Mouse (Mus musculus) bone marrow macrophage, adult 2 months (primary cell): ENCODE measurements around the gene 2810004N23Rik.

Experiments
- CTCF ChIP-seq: IDR thresholded peaks from 2 replicates; pipeline ENCODE4 v1.5.1; 2012; ENCODE audit warnings: low read depth, mild to moderate bottlenecking, low read length, moderate library complexity
- POLR2A ChIP-seq: IDR thresholded peaks from 2 replicates; pipeline ENCODE4 v1.6.1; 2012; ENCODE audit warnings: mild to moderate bottlenecking, low read depth, low read length, borderline replicate concordance

- TF ChIP-seq POLR2A (no peak), CTCF (no peak)
Measured at GRCm38 (mm10) chr8:124836273-124836672, 26.6 kb downstream of the 2810004N23Rik start.
